Mouse (Mus musculus) spleen, adult 2 months (tissue): Measurements from ENCODE around the gene Adgrg1. TPM values are rescaled to one million over a fixed set of nuclear protein-coding genes. Genes with fewer than 3 reads are reported as not detected.

Experiments
- DNase-seq, 2 experiments: peaks; one replicate each; pipeline versions ENCODE4 v3.0.0 to v3.0.0-alpha.2; 2012 to 2021; ENCODE audit warnings: low spot score in 2 of 2, low read depth in 1 of 2
- H3K27ac ChIP-seq: fragments of 200-500 bp; 2 replicates; pipeline ENCODE4 v1.5.1; 2012; ENCODE audit warnings: low read length, inconsistent platforms; ENCODE audit not compliant: insufficient read depth
- H3K27me3 ChIP-seq: fragments of 200-500 bp; 2 replicates; pipeline ENCODE4 v1.6.1; 2012; ENCODE audit warnings: mild to moderate bottlenecking, moderate library complexity, low read length, inconsistent platforms; ENCODE audit not compliant: control insufficient read depth, insufficient read depth
- H3K36me3 ChIP-seq: fragments of 200-500 bp; 2 replicates; pipeline ENCODE4 v1.6.1; 2012; ENCODE audit warnings: mild to moderate bottlenecking, low read length, inconsistent platforms; ENCODE audit not compliant: control insufficient read depth, insufficient read depth
- H3K4me1 ChIP-seq: fragments of 200-500 bp; 2 replicates; pipeline ENCODE4 v1.6.1; 2011; ENCODE audit warnings: inconsistent platforms; ENCODE audit not compliant: control insufficient read depth, insufficient read depth, insufficient read length
- H3K4me3 ChIP-seq: fragments of 200-500 bp; 2 replicates; pipeline ENCODE4 v1.5.1; 2011; ENCODE audit warnings: mild to moderate bottlenecking, inconsistent platforms; ENCODE audit not compliant: insufficient read depth, insufficient read length; ENCODE audit errors: extremely low read depth
- CTCF ChIP-seq: fragments of 200-500 bp; IDR thresholded peaks from 2 replicates; pipeline ENCODE4 v1.5.1; 2011; ENCODE audit warnings: mild to moderate bottlenecking, inconsistent platforms; ENCODE audit not compliant: insufficient read depth, insufficient read length, insufficient replicate concordance; ENCODE audit errors: extremely low read depth
- POLR2A ChIP-seq: fragments of 200-500 bp; IDR thresholded peaks from 2 replicates; pipeline ENCODE4 v1.6.1; 2011; ENCODE audit warnings: low read depth, low read length, inconsistent platforms
- WGBS: fragments of 180-500 bp; shearing (Covaris S2); methylation state at CpG from one replicate; pipeline ENCODE4 v1.1.7; 2018; 5-methylcytosine and 5-hydroxymethylcytosine counted together
- polyA plus RNA-seq: library from polyadenylated mRNA; depleted of rRNA; stranded (reverse); fragments of >200 nt; gene quantifications from 2 replicates; pipeline ENCODE4 v1.2.3, GENCODE M21; 2012

Adgrg1 gene
- polyA plus RNA-seq, 1 experiment: 32.0 TPM

- peaks cover 6% of the 10 kb centered on the region; the same call in 1 of the 2 replicates for H3K4me1 ChIP-seq
- no peak for DNase-seq
- TF ChIP-seq CTCF (no peak), POLR2A (no peak)
- H3K36me3 ChIP-seq: no peaks in the 10 kb centered on the region
- H3K27ac ChIP-seq: no peak overlapping the region
- no peak overlapping the region for H3K4me3 ChIP-seq
- H3K27me3 ChIP-seq: no peaks in the 10 kb centered on the region
- 84% methylated on average over 4 of the region's 4 CpGs for WGBS
These were observed 25.5 kb upstream of the Adgrg1 start for GRCm38 (mm10) chr8:94949010-94949409.

DNA sequence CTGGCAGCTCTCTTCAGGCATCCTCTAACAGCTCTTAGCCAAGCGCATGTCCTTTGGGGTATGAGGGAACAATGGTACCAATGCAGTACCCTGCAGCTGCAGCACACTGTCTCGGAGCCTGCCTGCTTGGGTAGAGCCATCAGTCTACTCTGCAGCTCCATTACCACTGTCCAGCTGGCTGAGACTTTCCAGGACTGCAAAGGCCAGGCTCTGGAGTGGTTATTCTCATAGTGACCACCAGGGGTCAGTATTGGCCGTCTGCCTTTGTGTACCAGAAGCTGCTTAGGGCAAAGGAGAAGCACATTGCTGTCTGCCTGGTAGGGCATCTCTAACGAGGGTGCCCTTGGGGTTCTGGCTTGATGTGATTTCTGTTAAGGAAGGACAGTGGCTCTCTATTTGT lies 24.5 kb upstream of the Adgrg1 start:
- no peak overlapping the region for H3K27ac ChIP-seq
- TF ChIP-seq POLR2A: no peak
- TF ChIP-seq CTCF: peak; percentile 83; the same call in 1 of the 2 replicates
- H3K4me1 ChIP-seq: peaks cover 10% of the 10 kb centered on the region; the same call in 1 of the 2 replicates
- no peaks in the 10 kb centered on the region for H3K36me3 ChIP-seq
- WGBS: 25% methylated on average over 4 of the region's 4 CpGs
- DNase-seq: peak in 1 of 2 experiments; percentile 56
- H3K27me3 ChIP-seq: no peaks in the 10 kb centered on the region
- H3K4me3 ChIP-seq: no peak overlapping the region

DNA sequence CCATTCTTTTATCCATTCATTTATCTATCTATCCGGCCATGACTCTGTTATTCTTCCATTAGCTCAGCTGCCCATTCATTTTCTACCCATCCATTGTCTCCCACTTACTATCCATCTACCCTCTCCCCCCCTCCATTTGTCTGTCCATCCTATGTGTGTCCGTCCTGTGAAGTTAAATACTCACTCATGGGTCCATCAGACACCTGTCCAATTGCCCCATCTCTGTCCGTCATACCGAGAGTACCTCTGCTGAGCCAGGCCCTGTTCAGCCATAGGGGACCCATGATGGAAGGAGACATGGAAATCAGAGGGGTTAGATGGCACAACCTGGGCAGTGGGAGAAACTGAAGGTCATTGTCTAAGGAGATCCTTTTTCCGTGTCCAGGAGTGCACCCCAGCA lies 24.1 kb upstream of the Adgrg1 start:
- no peaks in the 10 kb centered on the region for H3K27me3 ChIP-seq
- 77% methylated on average over 5 of the region's 5 CpGs for WGBS
- no peak for DNase-seq
- peaks cover 10% of the 10 kb centered on the region; the same call in 1 of the 2 replicates for H3K4me1 ChIP-seq
- no peak overlapping the region for H3K4me3 ChIP-seq
- no peaks in the 10 kb centered on the region for H3K36me3 ChIP-seq
- H3K27ac ChIP-seq: no peak overlapping the region
- TF ChIP-seq CTCF (no peak), POLR2A (no peak)

- WGBS: 92% methylated on average over 5 of the region's 5 CpGs
- Histone ChIP-seq H3K36me3 (no peaks in the 10 kb centered on the region), H3K27ac (no peak overlapping the region), H3K4me3 (no peak overlapping the region), H3K4me1 (peaks cover 10% of the 10 kb centered on the region; the same call in 1 of the 2 replicates), H3K27me3 (no peaks in the 10 kb centered on the region)
- no peak for TF ChIP-seq POLR2A
- DNase-seq: no peak
These were observed 22.5 kb upstream of the Adgrg1 start for GRCm38 (mm10) chr8:94952086-94952485.

DNA sequence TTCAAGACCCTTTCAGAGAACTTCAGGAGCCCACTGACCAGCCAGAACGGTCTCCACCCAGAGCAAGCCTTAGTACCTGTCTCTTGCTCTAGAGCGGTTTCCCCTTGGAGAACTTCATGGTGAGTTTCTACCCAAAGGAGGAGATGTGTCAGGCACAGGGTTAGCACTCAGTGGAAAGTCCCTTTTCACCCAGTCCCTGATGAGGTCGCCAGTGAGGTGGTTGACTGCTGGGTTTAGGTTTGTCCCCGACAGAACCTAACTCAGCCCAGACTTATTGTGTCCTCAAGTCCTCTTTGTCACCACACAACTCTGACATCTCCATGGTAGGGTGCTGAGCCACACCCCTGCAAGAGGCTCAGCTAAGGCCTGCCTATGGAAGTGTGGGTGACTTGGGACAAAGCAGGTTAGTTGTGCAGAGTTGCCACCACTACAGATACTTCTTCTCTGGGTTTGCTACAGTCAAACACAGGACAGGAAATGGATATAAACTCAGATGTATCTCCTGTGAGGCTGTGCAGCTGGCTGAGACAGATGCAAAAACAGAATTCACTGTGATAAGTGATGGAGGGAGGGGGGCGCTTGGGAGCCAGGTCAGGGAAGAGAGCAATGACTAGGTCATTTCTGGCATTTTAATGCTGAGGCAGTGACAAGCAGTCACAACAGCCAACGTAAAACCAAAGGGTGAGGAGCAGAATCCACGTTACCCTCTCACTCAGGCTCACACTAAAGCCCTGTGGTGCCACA lies 20.8 kb upstream of the Adgrg1 start:
- no peak overlapping the region for H3K27ac ChIP-seq
- no peak for TF ChIP-seq CTCF
- TF ChIP-seq POLR2A: no peak

DNA sequence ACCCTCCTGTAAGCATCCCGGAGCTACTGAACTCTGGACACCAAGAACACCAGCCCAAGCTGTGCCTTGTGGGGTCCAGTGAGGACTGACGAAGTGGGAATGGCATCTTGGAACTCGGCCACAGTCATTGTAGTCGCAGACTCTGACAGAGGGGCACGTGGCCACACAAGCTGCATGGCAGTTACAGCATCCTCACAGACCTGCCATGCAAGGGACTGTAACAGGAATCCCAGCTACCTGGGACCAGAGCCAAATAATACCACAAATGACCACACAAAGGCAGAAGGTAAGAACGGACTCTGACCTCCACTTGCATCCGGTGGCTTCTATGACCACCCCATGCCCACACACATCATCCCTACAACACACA lies 20.2 kb upstream of the Adgrg1 start:
- H3K4me3 ChIP-seq: no peak overlapping the region
- no peak for DNase-seq
- TF ChIP-seq POLR2A (no peak), CTCF (no peak)
- no peaks in the 10 kb centered on the region for H3K36me3 ChIP-seq
- 23% methylated on average over 7 of the region's 7 CpGs for WGBS
- peaks cover 10% of the 10 kb centered on the region; the same call in 1 of the 2 replicates for H3K4me1 ChIP-seq
- no peaks in the 10 kb centered on the region for H3K27me3 ChIP-seq
- H3K27ac ChIP-seq: no peak overlapping the region

More for the DNA sequence above, 20.8 kb upstream of the Adgrg1 start:
- Histone ChIP-seq H3K4me3 (no peak overlapping the region), H3K27me3 (no peaks in the 10 kb centered on the region), H3K4me1 (peaks cover 10% of the 10 kb centered on the region; the same call in 1 of the 2 replicates), H3K36me3 (no peaks in the 10 kb centered on the region)
- 37% methylated on average over 7 of the region's 7 CpGs for WGBS
- no peak for DNase-seq

- Histone ChIP-seq H3K4me3 (peak overlapping the region; percentile 3; the same call in 1 of the 2 replicates), H3K4me1 (peaks cover 10% of the 10 kb centered on the region; the same call in 1 of the 2 replicates), H3K36me3 (no peaks in the 10 kb centered on the region), H3K27me3 (no peaks in the 10 kb centered on the region), H3K27ac (0 out of 2 replicates have a peak overlapping the region, but pooled peaks have one; percentile 14)
- WGBS: 4% methylated on average over 9 of the region's 9 CpGs
- DNase-seq: peak; percentile 45 to 67
- TF ChIP-seq POLR2A: no peak
- peak; percentile 66; the same call in 1 of the 2 replicates for TF ChIP-seq CTCF
These were observed 19.4 kb upstream of the Adgrg1 start for GRCm38 (mm10) chr8:94954921-94955758.
